Mouse (Mus musculus) embryonic facial prominence, embryonic 13.5 days (tissue): ENCODE measurements around the gene Taar3. TPM values are rescaled to one million over a fixed set of nuclear protein-coding genes. Genes with fewer than 3 reads are reported as not detected.

ENCODE experiments used
- ATAC-seq: fragments of 200-750 bp; cut with Nextera tagmentation; 2 replicates; pipeline ENCODE4 v1.8.0; 2017; ENCODE audit warnings: low read depth; ENCODE audit not compliant: insufficient number of reproducible peaks, insufficient read depth, low FRiP score, low TSS enrichment
- H3K27ac ChIP-seq: fragments of 300-500 bp; sonication (generic); 2 replicates; pipeline ENCODE4 v1.5.1; 2015; ENCODE audit warnings: moderate library complexity, mild to moderate bottlenecking, inconsistent platforms
- H3K27me3 ChIP-seq: fragments of 300-500 bp; sonication (generic); 2 replicates; pipeline ENCODE4 v1.6.1; 2015; ENCODE audit warnings: mild to moderate bottlenecking, inconsistent platforms
- H3K36me3 ChIP-seq: fragments of 300-500 bp; sonication (generic); 2 replicates; pipeline ENCODE4 v1.6.1; 2015; ENCODE audit warnings: mild to moderate bottlenecking, inconsistent platforms
- H3K4me1 ChIP-seq: fragments of 300-500 bp; sonication (generic); 2 replicates; pipeline ENCODE4 v1.6.1; 2015; ENCODE audit warnings: inconsistent platforms
- H3K4me2 ChIP-seq: fragments of 300-500 bp; sonication (generic); 2 replicates; pipeline ENCODE4 v1.6.1; 2015; ENCODE audit warnings: moderate library complexity, mild to moderate bottlenecking, inconsistent platforms
- H3K4me3 ChIP-seq: fragments of 300-500 bp; sonication (generic); 2 replicates; pipeline ENCODE4 v1.5.1; 2015; ENCODE audit warnings: mild to moderate bottlenecking, inconsistent platforms
- H3K9ac ChIP-seq: fragments of 300-500 bp; sonication (generic); 2 replicates; pipeline ENCODE4 v1.6.1; 2015; ENCODE audit warnings: mild to moderate bottlenecking, inconsistent platforms
- H3K9me3 ChIP-seq: fragments of 300-500 bp; sonication (generic); 2 replicates; pipeline ENCODE4 v1.6.1; 2016; ENCODE audit warnings: inconsistent platforms
- WGBS: fragments of 180-500 bp; shearing (Covaris S2); methylation state at CpG from one replicate; pipeline ENCODE4 v1.1.7; 2015; ENCODE audit warnings: mixed read lengths; 5-methylcytosine and 5-hydroxymethylcytosine counted together
- polyA plus RNA-seq: library from polyadenylated mRNA; unstranded; fragments of >200 nt; fragmentation: Nextera tagmentation; extraction: Ambion mirVana; gene quantifications from 2 replicates; pipeline ENCODE4 v1.2.1, GENCODE M21; 2015

The Taar3 gene
- polyA plus RNA-seq, 1 experiment from 2014 or later, result not detected

DNA sequence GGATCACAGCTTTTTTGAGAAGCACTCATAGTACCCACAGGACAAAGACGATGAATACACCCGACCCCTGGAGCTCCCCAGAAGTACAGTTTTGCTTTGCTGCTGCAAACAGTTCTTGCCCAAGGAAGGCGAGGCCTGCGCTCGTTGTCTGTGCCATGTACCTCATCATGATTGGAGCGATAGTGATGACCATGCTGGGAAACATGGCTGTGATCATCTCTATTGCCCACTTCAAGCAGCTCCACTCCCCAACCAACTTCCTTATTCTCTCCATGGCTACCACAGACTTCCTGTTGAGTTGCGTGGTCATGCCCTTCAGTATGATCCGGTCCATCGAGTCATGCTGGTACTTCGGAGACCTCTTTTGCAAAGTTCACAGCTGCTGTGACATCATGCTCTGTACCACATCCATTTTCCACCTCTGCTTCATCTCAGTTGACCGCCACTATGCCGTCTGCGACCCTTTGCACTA, 11.1 kb downstream of the Taar3 start, which contains the start of gene Taar4:
Gene Taar4, plus strand, starts transcription at position 51 of the 472 bp plus-strand sequence.
- Histone ChIP-seq H3K27me3 (0 out of 2 replicates have a peak, but pooled peaks cover 4% of the 10 kb centered on the region), H3K4me2 (no peak within 1 kb of the TSS), H3K9ac (no peak within 1 kb of the TSS), H3K27ac (no peak within 1 kb of the TSS), H3K9me3 (no peaks in the 10 kb centered on the region), H3K36me3 (no peaks in the 10 kb centered on the region), H3K4me3 (no peak within 1 kb of the TSS), H3K4me1 (no peaks in the 10 kb centered on the region)
- ATAC-seq, result no peak
- 92% methylated on average over 13 of the region's 13 CpGs for WGBS

DNA sequence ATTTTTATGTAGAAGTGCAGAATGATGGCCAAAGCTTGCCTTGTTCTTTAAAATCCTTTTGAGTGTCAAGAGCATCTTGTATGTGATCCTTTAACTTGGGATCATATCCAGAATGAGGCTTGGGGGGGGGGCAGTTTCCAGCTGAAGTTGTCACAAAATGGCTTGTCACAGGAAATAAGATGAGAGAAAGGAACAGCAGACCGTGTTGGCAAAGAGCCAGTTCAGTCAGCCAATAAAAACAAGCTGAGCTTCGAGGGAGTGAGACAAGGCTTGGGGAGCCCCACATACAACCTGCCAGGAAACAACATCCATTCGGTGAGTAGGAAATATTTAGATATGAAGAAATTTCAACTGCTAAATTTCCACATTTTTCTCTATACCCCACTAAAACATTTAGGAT, 14.1 kb downstream of the Taar3 start:
- no peak for ATAC-seq
- 56% methylated on average over 3 of the region's 3 CpGs for WGBS

DNA sequence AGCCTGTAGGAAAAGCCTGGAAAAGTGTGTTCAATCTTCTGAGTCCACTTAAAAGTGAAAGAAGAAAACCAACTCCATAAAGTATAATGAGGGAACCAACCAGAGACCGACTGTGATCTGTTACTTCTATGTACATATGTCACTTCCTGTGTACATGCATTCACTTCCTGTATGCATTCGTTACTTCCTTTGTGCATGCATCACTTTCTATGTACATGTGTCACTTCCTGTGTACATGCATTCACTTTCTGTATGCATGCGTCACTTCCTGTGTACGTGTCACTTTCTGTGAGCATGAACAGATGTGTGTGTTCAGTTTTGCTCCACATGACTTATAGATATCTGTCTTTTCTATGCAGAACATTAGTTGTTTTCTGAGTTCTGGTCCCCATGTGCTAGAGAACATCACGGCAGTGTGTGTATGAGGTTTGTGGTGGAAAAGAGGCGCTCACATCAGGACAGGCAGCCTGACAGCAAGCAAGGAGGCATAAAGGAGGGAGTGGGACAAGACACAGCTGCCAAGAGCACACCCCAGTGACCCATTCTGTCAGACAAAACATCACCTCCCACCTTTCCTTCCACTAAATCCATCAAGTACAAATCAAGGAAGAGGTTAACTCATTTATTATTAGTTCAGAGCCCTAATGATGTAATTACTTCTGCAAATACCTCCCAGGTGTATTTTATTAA, 15.7 kb downstream of the Taar3 start:
- no peak for ATAC-seq
- no peak overlapping the region for H3K27ac ChIP-seq
- 89% methylated on average over 6 of the region's 6 CpGs for WGBS
- no peak overlapping the region for H3K4me3 ChIP-seq
- H3K36me3 ChIP-seq, result no peaks in the 10 kb centered on the region
- no peak overlapping the region for H3K4me2 ChIP-seq
- H3K9me3 ChIP-seq, result no peaks in the 10 kb centered on the region
- no peaks in the 10 kb centered on the region for H3K4me1 ChIP-seq
- H3K27me3 ChIP-seq, result no peaks in the 10 kb centered on the region
- H3K9ac ChIP-seq, result no peak overlapping the region

More for the DNA sequence above, 14.1 kb downstream of the Taar3 start:
- no peak overlapping the region for H3K27ac ChIP-seq
- no peak overlapping the region for H3K9ac ChIP-seq
- H3K9me3 ChIP-seq, result no peaks in the 10 kb centered on the region
- H3K4me3 ChIP-seq, result no peak overlapping the region
- H3K4me2 ChIP-seq, result no peak overlapping the region
- no peaks in the 10 kb centered on the region for H3K36me3 ChIP-seq
- H3K27me3 ChIP-seq, result no peaks in the 10 kb centered on the region
- H3K4me1 ChIP-seq, result no peaks in the 10 kb centered on the region

DNA sequence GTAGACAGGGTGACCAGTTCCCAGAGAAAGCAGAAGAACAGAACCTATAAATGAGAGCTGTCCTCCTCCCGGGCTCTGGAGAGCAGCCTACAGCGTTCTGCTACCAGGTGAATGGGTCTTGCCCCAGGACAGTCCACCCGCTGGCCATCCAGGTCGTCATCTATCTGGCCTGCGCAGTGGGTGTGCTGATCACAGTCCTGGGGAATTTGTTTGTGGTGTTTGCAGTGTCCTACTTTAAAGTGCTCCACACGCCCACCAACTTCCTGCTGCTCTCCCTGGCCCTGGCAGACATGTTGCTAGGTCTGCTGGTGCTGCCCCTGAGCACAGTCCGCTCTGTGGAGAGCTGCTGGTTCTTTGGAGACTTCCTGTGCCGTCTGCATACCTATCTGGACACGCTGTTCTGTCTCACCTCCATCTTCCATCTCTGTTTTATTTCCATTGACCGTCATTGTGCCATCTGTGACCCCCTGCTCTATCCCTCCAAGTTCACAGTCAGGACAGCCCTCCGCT, 21.4 kb downstream of the Taar3 start, which contains the start of gene Taar5:
Gene Taar5, plus strand, starts transcription at position 51 of the 510 bp plus-strand sequence.
- Histone ChIP-seq H3K9ac (no peak within 1 kb of the TSS), H3K4me1 (no peaks in the 10 kb centered on the region), H3K4me2 (no peak within 1 kb of the TSS), H3K27me3 (no peaks in the 10 kb centered on the region), H3K9me3 (no peaks in the 10 kb centered on the region), H3K27ac (no peak within 1 kb of the TSS), H3K4me3 (no peak within 1 kb of the TSS), H3K36me3 (no peaks in the 10 kb centered on the region)
- 90% methylated on average over 11 of the region's 11 CpGs for WGBS
- no peak for ATAC-seq

DNA sequence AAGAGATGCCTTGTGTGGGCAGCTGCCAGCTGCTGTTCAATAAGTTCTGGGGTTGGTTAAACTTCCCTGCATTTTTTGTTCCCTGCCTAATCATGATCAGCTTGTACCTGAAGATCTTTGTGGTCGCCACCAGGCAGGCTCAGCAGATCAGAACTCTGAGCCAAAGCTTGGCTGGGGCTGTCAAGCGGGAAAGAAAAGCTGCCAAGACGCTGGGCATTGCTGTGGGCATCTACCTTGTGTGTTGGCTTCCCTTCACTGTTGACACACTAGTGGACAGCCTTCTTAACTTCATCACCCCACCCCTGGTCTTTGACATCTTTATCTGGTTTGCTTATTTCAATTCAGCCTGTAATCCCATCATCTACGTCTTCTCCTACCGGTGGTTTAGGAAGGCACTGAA, 21.9 kb downstream of the Taar3 start:
- no peak overlapping the region for H3K4me2 ChIP-seq
- no peak overlapping the region for H3K9ac ChIP-seq
- 81% methylated on average over 5 of the region's 5 CpGs for WGBS
- H3K27ac ChIP-seq, result no peak overlapping the region
- H3K9me3 ChIP-seq, result no peaks in the 10 kb centered on the region
- no peaks in the 10 kb centered on the region for H3K36me3 ChIP-seq
- ATAC-seq, result no peak
- no peak overlapping the region for H3K4me3 ChIP-seq
- no peaks in the 10 kb centered on the region for H3K27me3 ChIP-seq
- no peaks in the 10 kb centered on the region for H3K4me1 ChIP-seq

DNA sequence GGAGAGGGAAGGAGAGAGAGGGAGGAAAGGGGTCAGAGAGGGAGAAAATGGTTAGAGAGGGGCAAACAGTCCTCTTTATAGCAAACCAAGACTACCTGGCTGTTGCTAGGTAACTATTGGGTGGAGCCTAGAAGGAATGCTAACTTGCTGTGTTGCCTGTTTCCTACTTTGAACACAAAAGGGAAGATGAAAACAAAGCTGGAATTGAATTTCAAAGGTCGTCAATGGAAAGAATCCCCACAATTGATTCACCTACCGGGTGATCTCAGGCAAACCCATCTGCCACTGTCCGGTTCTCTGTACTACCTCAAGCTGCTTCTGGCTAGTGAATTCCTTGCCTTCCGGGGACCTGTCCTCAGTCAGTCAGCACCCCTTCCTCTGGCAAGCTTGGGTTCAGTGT, 28.6 kb downstream of the Taar3 start:
- Histone ChIP-seq H3K9ac (no peak overlapping the region), H3K36me3 (no peaks in the 10 kb centered on the region), H3K27ac (no peak overlapping the region), H3K4me3 (no peak overlapping the region), H3K9me3 (no peaks in the 10 kb centered on the region), H3K4me1 (no peaks in the 10 kb centered on the region), H3K27me3 (no peaks in the 10 kb centered on the region), H3K4me2 (no peak overlapping the region)
- ATAC-seq, result no peak
- WGBS, result 44% methylated on average over 4 of the region's 4 CpGs

DNA sequence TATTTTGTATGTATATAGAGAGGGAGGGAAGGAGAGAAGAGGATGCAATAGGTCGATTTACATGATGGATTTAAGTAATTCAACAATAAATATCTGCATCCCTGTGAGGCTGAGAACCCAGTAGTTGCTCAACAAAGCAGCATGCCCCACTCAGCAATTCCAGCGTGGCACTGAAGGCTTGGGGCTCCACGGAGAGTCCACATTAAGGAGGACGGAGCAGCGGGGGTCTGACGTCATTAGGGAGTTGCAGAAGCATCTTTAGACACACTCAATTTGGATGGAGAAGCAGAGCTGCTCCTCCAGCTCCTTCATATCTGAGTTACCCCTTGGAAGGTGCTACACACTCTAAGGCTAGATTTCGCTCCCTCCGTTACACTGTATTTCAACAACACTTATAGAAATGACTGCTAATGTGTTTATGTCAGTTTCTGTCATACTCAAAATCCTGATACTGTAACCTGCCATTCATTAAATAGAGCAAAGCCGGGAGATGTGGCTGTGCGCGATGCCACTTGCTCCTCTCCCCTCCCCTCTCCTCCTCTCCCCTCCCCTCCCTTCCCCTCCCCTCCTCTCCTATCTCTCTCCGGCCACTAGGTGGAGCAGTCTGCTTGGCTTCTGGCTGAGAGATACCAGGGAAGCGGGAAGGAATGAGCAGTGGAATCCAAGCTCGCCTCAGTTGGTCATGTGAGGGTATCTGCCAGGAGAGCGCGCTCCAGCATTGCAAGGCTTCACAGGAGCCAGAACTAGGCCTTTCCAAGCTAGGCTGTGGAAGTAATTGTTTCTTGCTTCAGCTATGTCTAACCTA, 29.7 kb downstream of the Taar3 start:
- H3K27ac ChIP-seq, result no peak overlapping the region
- ATAC-seq, result no peak
- H3K36me3 ChIP-seq, result no peaks in the 10 kb centered on the region
- H3K4me1 ChIP-seq, result no peaks in the 10 kb centered on the region
- no peaks in the 10 kb centered on the region for H3K9me3 ChIP-seq
- 39% methylated on average over 16 of the region's 16 CpGs for WGBS
- H3K4me3 ChIP-seq, result no peak overlapping the region
- H3K4me2 ChIP-seq, result no peak overlapping the region
- no peaks in the 10 kb centered on the region for H3K27me3 ChIP-seq
- H3K9ac ChIP-seq, result no peak overlapping the region

DNA sequence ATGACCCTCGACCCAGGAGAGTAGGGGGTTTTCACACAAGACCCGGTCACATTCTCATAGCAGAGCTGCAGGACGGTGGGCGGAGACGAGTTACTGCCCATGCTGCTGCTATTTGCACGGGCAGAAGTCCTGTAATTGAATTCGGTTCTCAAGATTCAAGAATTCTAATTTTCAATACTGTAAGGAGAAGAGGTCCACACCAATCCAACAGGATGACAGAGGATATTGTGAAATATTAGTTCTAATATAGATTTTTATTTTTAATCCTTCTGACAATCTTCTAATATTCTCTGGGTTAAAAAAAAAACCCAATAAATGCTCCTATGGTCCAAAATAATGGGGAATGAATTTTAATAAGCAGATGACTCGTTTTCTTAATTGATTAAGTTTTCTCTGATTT, 36.2 kb downstream of the Taar3 start, which contains the start of gene Taar6:
Gene Taar6, minus strand, starts transcription at position 101 of the 400 bp plus-strand sequence.
- no peaks in the 10 kb centered on the region for H3K9me3 ChIP-seq
- H3K27ac ChIP-seq, result no peak within 1 kb of the TSS
- no peaks in the 10 kb centered on the region for H3K4me1 ChIP-seq
- no peaks in the 10 kb centered on the region for H3K27me3 ChIP-seq
- H3K4me3 ChIP-seq, result no peak within 1 kb of the TSS
- no peaks in the 10 kb centered on the region for H3K36me3 ChIP-seq
- ATAC-seq, result no peak
- WGBS, result 72% methylated on average over 8 of the region's 8 CpGs
- no peak within 1 kb of the TSS for H3K9ac ChIP-seq
- H3K4me2 ChIP-seq, result no peak within 1 kb of the TSS

DNA sequence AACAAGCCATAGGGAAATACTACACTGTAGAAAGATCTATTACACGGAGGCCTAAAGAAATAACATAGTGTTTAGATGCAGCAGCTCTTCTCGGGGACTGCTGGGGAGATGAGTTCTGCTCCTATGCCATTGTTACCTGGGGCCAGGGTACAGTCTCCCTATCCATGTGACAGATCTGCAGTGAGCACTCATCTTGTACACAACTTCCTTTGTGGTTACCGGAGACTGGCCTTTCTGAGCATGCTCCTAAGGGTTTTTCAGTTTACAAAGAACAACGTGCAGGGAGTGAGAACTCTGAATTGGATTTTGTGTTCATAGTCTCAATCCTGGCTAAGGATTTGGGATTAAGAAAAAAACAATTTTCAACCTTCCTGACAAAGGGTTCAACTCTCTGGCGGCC, 37.1 kb downstream of the Taar3 start:
- no peak overlapping the region for H3K4me3 ChIP-seq
- no peak for ATAC-seq
- no peak overlapping the region for H3K9ac ChIP-seq
- no peaks in the 10 kb centered on the region for H3K4me1 ChIP-seq
- 77% methylated on average over 5 of the region's 5 CpGs for WGBS
- no peak overlapping the region for H3K27ac ChIP-seq
- H3K36me3 ChIP-seq, result no peaks in the 10 kb centered on the region
- H3K27me3 ChIP-seq, result no peaks in the 10 kb centered on the region
- no peak overlapping the region for H3K4me2 ChIP-seq
- H3K9me3 ChIP-seq, result no peaks in the 10 kb centered on the region

DNA sequence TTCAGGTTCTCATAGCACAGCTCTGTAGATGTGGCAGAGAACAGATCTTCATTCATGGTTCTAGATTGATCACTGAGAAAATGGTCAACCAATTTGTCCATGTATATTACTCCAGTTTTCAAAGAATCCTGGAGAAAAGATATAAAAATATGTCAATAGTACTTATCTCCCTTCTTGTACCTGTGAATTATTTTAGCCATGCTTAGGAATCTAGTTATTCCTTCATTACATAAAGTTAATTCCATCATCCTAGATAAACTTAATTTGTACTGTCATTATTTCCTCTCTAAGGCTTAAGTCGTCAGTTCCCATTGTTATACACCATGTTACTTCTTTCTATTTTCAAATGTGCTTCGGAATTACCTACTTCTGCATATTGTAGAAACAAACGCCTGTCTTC, 44.0 kb downstream of the Taar3 start, which contains the start of gene Taar7a:
Gene Taar7a, minus strand, starts transcription at position 101 of the 400 bp plus-strand sequence.
- no peak within 1 kb of the TSS for H3K9ac ChIP-seq
- H3K4me2 ChIP-seq, result no peak within 1 kb of the TSS
- H3K4me1 ChIP-seq, result no peaks in the 10 kb centered on the region
- no peaks in the 10 kb centered on the region for H3K27me3 ChIP-seq
- H3K4me3 ChIP-seq, result no peak within 1 kb of the TSS
- H3K36me3 ChIP-seq, result no peaks in the 10 kb centered on the region
- ATAC-seq, result no peak
- H3K9me3 ChIP-seq, result no peaks in the 10 kb centered on the region
- H3K27ac ChIP-seq, result no peak within 1 kb of the TSS
- WGBS, result 88% methylated on average over 3 of the region's 3 CpGs

DNA sequence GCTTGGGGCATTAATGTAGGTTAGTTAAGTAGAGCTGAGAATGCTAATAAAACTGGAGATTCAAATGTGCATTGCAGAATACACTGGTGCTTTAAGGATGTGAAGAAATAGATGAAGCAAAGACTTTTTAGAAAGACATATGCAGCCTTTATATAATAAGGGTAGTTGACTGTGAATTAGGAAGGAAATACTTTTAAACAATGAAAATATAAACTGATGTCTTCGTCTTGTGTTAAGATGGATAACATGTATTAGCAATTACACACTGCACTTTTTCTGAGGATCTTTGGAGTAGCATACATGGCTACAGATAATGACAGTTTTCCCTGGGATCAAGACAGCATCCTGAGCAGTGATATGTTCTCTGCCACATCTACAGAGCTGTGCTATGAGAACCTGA, 50.3 kb downstream of the Taar3 start, which contains the start of gene Taar7b:
Gene Taar7b, plus strand, starts transcription at position 301 of the 400 bp plus-strand sequence.
- WGBS, result 80% methylated on average over 1 of the region's 1 CpGs
- no peak for ATAC-seq
- no peak within 1 kb of the TSS for H3K4me3 ChIP-seq

More for the DNA sequence above, 50.3 kb downstream of the Taar3 start, which contains the start of gene Taar7b:
- H3K27ac ChIP-seq, result no peak within 1 kb of the TSS
- no peaks in the 10 kb centered on the region for H3K36me3 ChIP-seq
- H3K4me1 ChIP-seq, result no peaks in the 10 kb centered on the region
- H3K4me2 ChIP-seq, result no peak within 1 kb of the TSS
- no peaks in the 10 kb centered on the region for H3K9me3 ChIP-seq
- H3K27me3 ChIP-seq, result no peaks in the 10 kb centered on the region
- H3K9ac ChIP-seq, result no peak within 1 kb of the TSS
